Mouse (Mus musculus) G1E (cell line): ENCODE data around the gene Rassf5. TPM values are rescaled to one million over a fixed set of nuclear protein-coding genes. Genes with fewer than 3 reads are reported as not detected.

ENCODE experiments used
- ATAC-seq: 2 replicates; pipeline ENCODE4 v1.8.0; 2016; ENCODE audit warnings: mild to moderate bottlenecking; ENCODE audit not compliant: insufficient number of reproducible peaks, poor library complexity, low FRiP score, severe bottlenecking; ENCODE audit errors: extremely low read depth
- DNase-seq: peaks from one replicate; pipeline ENCODE4 v3.0.0; 2012; ENCODE audit warnings: low spot score
- H3K27me3 ChIP-seq: 2 replicates; pipeline ENCODE4 v1.6.1; 2012; ENCODE audit warnings: mild to moderate bottlenecking, low read length, inconsistent platforms; ENCODE audit not compliant: insufficient read depth
- H3K36me3 ChIP-seq: replicated peaks from 2 replicates; pipeline ENCODE3; 2012; ENCODE audit warnings: mild to moderate bottlenecking, inconsistent platforms
- H3K4me1 ChIP-seq: 2 replicates; pipeline ENCODE4 v1.6.1; 2012; ENCODE audit warnings: low read depth, low read length, inconsistent platforms, mixed read lengths; ENCODE audit not compliant: insufficient read depth
- H3K4me3 ChIP-seq: 2 replicates; pipeline ENCODE4 v1.5.1; 2012; ENCODE audit warnings: low read depth, mild to moderate bottlenecking, inconsistent platforms, low read length, moderate library complexity, mixed read lengths
- H3K9me3 ChIP-seq: replicated peaks from 2 replicates; pipeline ENCODE4 v1.6.1; 2012; ENCODE audit warnings: inconsistent platforms
- CTCF ChIP-seq: IDR thresholded peaks from 2 replicates; pipeline ENCODE4 v1.5.1; 2012; ENCODE audit warnings: low read depth, low read length, inconsistent platforms, mixed read lengths
- GATA1 ChIP-seq: IDR thresholded peaks from 2 replicates; pipeline ENCODE4 v1.6.1; 2012; ENCODE audit warnings: borderline replicate concordance, low read length, inconsistent platforms, mixed read lengths
- GATA2 ChIP-seq: IDR thresholded peaks from 2 replicates; pipeline ENCODE4 v1.6.1; 2012; ENCODE audit warnings: low read depth, low read length, inconsistent platforms, borderline replicate concordance
- POLR2AphosphoS5 ChIP-seq: IDR thresholded peaks from 2 replicates; pipeline ENCODE4 v1.6.1; 2012; ENCODE audit warnings: low read depth, low read length, inconsistent platforms; ENCODE audit not compliant: insufficient replicate concordance
- TAL1 ChIP-seq: conservative IDR thresholded peaks from 2 replicates; pipeline ENCODE4 v1.6.1; 2012; ENCODE audit warnings: low read depth, low read length, inconsistent platforms, mixed read lengths
- polyA plus RNA-seq: library from polyadenylated mRNA; stranded (reverse); fragments of >175 nt; gene quantifications from 2 replicates; pipeline ENCODE4 v1.2.3, GENCODE M21; 2012
- total RNA-seq, 2 experiments: library from RNA; stranded (forward) in 1 of 2; stranded (reverse) in 1 of 2; fragments of 200-1000 nt in 1 of 2; fragments of >200 nt in 1 of 2; fragmentation: Nextera tagmentation in 1 of 2; gene quantifications; 2 replicates each; pipeline ENCODE4 v1.2.3; 2014 to 2017

The Rassf5 gene
- total and polyA plus RNA-seq, 3 experiments, result 0.51 to 3.5 (median 0.75) TPM

DNA sequence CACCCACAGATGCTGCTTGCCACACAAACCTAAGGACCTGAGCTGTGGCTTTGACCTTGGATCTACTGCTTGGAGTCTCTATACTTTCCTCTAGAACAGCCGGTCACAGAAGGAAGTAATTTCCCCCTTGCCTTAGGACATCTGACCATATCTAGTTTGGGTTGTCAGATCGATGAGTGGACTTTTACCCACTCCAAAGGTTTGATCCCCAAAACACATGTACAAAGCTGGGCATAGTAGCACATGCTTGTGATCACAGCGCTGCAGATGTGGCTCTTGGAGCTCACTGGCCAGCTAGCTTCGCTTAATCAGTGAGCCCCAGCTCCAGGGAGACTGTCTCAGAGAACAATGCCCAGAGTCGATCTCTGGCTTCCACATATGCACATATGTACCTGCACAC, 37.0 kb downstream of the Rassf5 start:
- ATAC-seq, result no peak
- Histone ChIP-seq H3K4me3 (no peak overlapping the region), H3K27me3 (peaks cover 63% of the 10 kb centered on the region), H3K4me1 (peaks cover 3% of the 10 kb centered on the region), H3K9me3 (no peaks in the 10 kb centered on the region), H3K36me3 (no peaks in the 10 kb centered on the region)
- TF ChIP-seq GATA1 (no peak), CTCF (no peak), TAL1 (no peak), GATA2 (no peak), POLR2AphosphoS5 (no peak)
- no peak for DNase-seq

DNA sequence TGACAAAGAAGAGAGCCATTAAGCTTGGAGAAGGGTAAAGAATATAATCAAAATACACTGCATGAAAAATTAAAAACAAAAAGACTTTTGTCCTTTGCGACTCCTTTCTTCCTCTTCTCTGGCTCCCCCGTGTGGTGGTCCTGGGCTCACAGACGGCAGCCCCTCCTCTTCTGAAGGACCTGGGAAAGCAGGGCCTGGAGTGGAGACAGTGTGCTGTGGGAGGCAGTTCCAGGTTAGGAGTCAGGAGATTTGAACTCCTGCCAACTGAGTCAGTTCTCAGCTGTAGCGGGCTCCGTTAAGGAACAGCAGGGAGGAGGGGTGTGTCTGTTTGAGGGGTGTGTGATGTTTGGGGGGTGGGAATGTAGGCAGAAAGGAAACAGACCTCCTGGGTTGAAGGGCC, 37.5 kb downstream of the Rassf5 start:
- H3K9me3 ChIP-seq, result no peaks in the 10 kb centered on the region
- H3K4me1 ChIP-seq, result peaks cover 3% of the 10 kb centered on the region
- ATAC-seq (no peak), DNase-seq (peak; percentile 73)
- TF ChIP-seq GATA2, result no peak
- no peak for TF ChIP-seq TAL1
- TF ChIP-seq CTCF, result peak; percentile 52
- H3K4me3 ChIP-seq, result no peak overlapping the region
- H3K27me3 ChIP-seq, result peaks cover 65% of the 10 kb centered on the region
- no peaks in the 10 kb centered on the region for H3K36me3 ChIP-seq

DNA sequence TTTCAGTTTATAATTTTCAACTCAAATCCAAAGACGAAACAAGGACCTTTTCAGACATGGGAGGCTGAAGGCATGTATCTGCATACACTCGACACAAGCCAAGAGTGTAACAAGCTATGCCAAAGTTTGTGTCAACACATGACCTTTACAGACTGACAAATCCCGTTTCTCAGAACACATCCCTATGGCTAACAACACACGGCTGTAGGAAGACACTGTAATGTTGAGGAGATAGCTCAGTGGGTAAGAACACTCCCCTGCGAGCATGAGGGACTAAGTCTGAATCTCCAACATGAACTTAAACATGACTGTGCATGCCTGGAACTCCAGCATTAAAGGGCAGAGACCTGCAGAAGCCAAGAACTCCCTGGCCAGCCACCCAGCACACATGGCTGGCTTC, 38.7 kb downstream of the Rassf5 start:
- H3K27me3 ChIP-seq, result peaks cover 66% of the 10 kb centered on the region
- no peaks in the 10 kb centered on the region for H3K36me3 ChIP-seq
- ATAC-seq, result no peak
- no peak overlapping the region for H3K4me3 ChIP-seq
- peaks cover 3% of the 10 kb centered on the region for H3K4me1 ChIP-seq
- TF ChIP-seq POLR2AphosphoS5 (no peak), GATA2 (no peak), CTCF (no peak), GATA1 (no peak), TAL1 (no peak)
- DNase-seq, result no peak
- H3K9me3 ChIP-seq, result no peaks in the 10 kb centered on the region

DNA sequence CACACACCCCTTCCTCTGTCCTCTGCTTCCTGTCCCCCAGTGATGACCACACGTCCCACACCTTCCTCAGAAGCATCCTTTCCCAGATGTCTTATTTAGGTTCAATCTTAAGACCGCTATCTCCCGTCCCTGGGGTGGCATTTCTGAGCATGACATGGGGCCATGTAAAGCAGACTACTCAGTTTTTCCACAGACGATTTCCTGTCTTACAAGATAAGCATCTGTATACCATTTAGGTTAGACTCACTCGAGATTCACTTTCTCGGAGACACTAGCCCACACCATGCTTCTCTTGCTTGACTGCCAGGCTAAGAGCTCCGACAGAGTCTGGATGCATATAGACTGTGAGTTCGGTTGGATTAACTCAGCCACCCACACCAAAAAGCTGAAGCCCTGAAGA, 40.6 kb downstream of the Rassf5 start:
- DNase-seq (no peak), ATAC-seq (no peak)
- Histone ChIP-seq H3K9me3 (no peaks in the 10 kb centered on the region), H3K27me3 (peaks cover 74% of the 10 kb centered on the region), H3K4me1 (peaks cover 13% of the 10 kb centered on the region), H3K36me3 (no peaks in the 10 kb centered on the region), H3K4me3 (no peak overlapping the region)
- no peak for TF ChIP-seq CTCF
- no peak for TF ChIP-seq POLR2AphosphoS5
- TF ChIP-seq GATA1, result no peak
- TF ChIP-seq TAL1, result no peak
- TF ChIP-seq GATA2, result no peak

DNA sequence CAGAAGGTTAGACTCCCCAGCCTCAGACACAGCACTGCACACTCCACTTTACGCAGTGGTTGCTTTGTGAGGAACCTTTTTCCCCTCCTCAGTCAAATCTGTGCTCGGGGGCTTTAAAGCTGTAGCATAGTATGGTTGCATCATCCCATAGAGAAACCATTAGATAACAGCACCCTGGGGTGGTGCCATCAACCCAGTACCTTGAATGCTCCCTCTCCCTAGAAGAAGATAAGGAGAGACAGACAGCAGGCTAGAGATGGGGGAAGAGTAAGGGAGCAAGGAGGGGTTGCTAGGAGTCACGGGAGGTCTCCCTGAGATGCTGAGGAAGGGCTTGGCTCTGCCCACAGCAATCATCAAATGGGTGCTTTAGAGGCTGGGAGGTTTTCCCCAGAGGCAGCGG, 43.7 kb downstream of the Rassf5 start:
- peaks cover 12% of the 10 kb centered on the region for H3K4me1 ChIP-seq
- DNase-seq (no peak), ATAC-seq (no peak)
- peaks cover 76% of the 10 kb centered on the region for H3K27me3 ChIP-seq
- H3K4me3 ChIP-seq, result no peak overlapping the region
- H3K36me3 ChIP-seq, result no peaks in the 10 kb centered on the region
- H3K9me3 ChIP-seq, result no peaks in the 10 kb centered on the region
- no peak for TF ChIP-seq CTCF
- TF ChIP-seq TAL1, result no peak
- no peak for TF ChIP-seq POLR2AphosphoS5
- TF ChIP-seq GATA1, result no peak
- no peak for TF ChIP-seq GATA2

DNA sequence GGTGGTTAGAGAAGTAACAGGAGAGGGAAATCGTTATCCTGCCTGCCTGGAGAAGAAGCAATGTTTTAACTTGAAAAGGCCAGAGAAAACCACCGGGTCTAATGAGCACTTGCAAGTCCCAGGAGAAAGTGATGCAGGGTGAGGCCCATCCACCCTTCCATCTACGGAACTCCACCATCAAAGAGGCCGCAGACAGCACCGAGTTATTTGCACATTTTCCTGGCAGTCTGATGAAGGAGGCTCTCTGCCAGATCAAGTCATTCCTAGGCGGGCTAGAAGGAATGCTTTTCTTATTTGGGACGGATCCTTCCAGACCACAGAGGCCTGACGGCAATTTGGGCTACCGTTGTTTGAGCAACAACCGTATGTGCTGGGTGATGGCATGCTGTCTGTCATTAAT, 44.5 kb downstream of the Rassf5 start:
- H3K36me3 ChIP-seq, result no peaks in the 10 kb centered on the region
- peaks cover 11% of the 10 kb centered on the region for H3K4me1 ChIP-seq
- ATAC-seq, result no peak
- H3K27me3 ChIP-seq, result peaks cover 77% of the 10 kb centered on the region
- no peaks in the 10 kb centered on the region for H3K9me3 ChIP-seq
- no peak overlapping the region for H3K4me3 ChIP-seq
- no peak for DNase-seq
- TF ChIP-seq CTCF (no peak), GATA2 (no peak), GATA1 (no peak), TAL1 (no peak), POLR2AphosphoS5 (no peak)

DNA sequence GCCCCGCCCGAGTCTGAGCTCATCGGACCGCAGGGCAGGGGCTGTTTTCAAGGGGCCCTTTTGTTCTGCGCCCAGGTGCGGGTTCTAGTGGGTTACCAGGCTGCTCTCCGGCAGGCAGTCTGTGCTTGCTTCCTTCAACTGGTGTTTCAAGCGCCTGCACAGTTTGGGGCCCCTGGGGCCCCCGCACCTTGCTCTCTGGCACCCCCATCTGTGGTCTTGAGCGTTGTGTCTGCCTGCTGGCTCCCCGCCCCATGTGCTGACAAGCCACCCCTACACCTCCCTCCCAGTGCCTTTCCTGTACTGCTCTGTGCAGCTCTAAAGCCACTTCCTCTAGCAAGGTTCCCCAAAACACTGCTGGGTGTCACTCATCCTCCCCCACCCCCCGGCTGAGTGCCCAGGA, 45.1 kb downstream of the Rassf5 start:
- Histone ChIP-seq H3K27me3 (peaks cover 74% of the 10 kb centered on the region), H3K36me3 (no peaks in the 10 kb centered on the region), H3K9me3 (no peaks in the 10 kb centered on the region), H3K4me1 (peaks cover 11% of the 10 kb centered on the region), H3K4me3 (no peak overlapping the region; the same call in 1 of the 2 replicates)
- TF ChIP-seq CTCF, result no peak
- no peak for TF ChIP-seq GATA1
- TF ChIP-seq TAL1, result no peak
- no peak for TF ChIP-seq GATA2
- no peak for TF ChIP-seq POLR2AphosphoS5
- peak; percentile 55 for ATAC-seq
- DNase-seq, result peak; percentile 36
